Mouse (Mus musculus) gastrocnemius, adult 18-20 months (tissue): Measurements from ENCODE around the gene Zcchc24. TPM values are rescaled to one million over a fixed set of nuclear protein-coding genes. Genes with fewer than 3 reads are reported as not detected.
"Not testable (repeated sequence)": the region's sequence is repeated elsewhere in the genome, so short reads cannot be mapped to it uniquely, and the experiment has no call there.

Source experiments
- DNase-seq: peaks from one replicate; pipeline ENCODE4 v3.0.0; 2021; ENCODE audit warnings: low spot score
- long read RNA-seq, 2 experiments: library from polyadenylated mRNA; stranded (forward); transcript quantifications; one replicate each; pipeline ENCODE4 v2.0.0; 2021
- total RNA-seq, 2 experiments: library from RNA; stranded (reverse); gene quantifications; 2 replicates each; pipeline ENCODE4 v1.2.3; 2021

Zcchc24 gene
- 10 to 100 TPM; 53.7 to 60.4 TPM for total RNA-seq
- long read RNA-seq, experiment 1, full-length matches to known transcripts: 77 of 143 reads
- long read RNA-seq, experiment 1, partial matches to known transcripts: 0 of 143 reads
- long read RNA-seq, experiment 1, other reads (novel, unspliced or antisense): 66 of 143 reads
- long read RNA-seq, experiment 2, full-length matches to known transcripts: 99 of 188 reads
- long read RNA-seq, experiment 2, partial matches to known transcripts: 1 of 188 reads
- long read RNA-seq, experiment 2, other reads (novel, unspliced or antisense): 88 of 188 reads

DNA sequence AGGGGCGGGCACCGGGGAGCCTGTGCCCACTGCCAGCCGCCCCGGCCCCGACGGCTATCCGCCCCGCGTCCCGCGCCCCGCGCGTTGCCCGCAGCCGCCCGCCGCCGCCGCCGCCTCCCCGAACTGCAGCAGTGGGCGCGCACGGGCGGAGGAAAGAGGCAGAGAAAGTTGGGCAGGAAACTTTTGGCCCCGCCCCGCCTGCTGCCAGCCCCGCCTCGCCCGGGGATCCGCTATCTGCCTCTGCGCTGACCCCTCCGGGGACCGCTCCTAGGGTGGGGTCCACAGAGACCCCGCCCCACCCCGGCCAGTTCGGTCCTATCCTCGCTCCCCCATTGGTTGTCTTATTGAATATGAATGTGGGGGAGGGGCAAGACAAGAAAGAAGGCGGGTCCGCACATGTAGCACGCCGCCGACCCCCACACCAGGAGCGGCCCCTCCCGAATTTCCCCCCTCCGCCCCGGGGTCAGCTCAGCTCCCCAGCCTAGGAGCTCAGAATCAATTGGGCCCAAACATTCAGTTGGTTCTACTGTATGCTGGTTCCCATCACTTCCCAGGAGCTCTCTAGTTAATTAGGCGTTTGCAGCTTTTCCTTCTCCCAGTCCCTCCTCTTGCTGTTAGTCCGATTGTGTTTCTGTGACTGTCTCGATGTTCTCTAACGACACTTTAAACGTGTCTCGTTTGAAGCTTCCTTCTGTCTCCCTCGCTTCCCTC is at the start of gene Zcchc24:
Zcchc24 (minus strand) TSS at position 125 of the 711 bp plus-strand sequence.
- peak; percentile 95 for DNase-seq

DNA sequence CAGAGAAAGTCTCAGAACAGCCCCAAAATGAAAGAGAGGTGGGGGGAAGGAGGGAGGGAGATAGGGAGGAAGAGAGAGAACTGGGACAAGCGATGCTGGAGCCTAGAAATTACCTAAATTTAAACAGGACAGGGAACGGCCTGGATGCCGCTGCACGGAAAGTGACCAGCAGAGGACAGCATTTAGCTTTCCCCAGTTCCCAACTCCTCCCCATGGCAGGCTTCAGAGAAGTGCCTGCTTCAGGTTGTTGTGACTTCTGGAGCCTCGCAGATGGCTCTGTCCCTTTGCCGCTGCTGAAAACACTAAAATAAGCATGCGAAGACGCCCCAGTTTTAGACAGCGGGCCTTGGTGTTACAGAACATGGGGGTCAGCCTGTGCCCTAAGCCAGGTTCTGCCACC is 47.6 kb upstream of the Zcchc24 start:
- peak; percentile 77 for DNase-seq

DNA sequence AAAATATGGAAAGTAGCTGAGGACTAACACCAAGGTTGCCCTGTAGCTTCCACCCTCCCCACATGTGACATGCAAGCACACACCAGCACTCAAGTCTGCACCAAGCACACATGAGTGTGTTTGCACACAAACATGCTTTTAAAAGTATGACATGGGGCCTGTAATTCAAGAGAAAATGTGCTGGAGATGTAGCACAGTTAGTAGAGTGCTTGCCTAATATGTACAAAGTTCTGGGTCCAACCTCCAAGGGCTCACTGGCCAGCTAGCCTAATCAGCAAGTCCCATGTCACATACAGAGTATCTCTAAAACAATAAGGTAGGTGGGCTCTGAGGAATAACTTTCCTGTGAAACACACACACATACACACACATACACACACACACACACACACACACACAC is 45.3 kb upstream of the Zcchc24 start:
- no peak for DNase-seq

GRCm38 (mm10) chr14:25811026-25811425 is 42.2 kb upstream of the Zcchc24 start:
- not testable (repeated sequence) for DNase-seq

GRCm38 (mm10) chr14:25806561-25806960 is 37.7 kb upstream of the Zcchc24 start:
- DNase-seq: no peak

DNA sequence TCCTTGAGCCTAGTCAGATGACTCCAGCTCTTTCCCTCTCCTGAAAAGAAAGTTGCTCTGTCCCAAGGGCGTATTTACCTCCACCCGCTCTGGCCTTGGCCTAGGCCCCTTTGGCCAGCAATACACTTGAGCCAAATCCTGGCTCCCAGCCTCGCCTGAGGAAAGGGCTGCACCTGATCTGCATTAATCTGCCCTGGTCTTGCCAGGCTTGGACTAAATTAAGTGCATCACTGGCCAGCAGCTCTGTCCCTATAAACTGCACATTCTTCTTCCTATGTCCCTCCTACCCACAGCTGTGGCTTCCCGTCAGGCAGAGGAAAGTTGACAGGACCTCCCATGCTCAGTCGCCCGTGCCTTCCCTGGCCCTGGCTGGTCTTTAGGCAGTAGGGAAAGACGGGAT is 37.0 kb upstream of the Zcchc24 start:
- DNase-seq: peak; percentile 94

- no peak for DNase-seq
These were observed 34.5 kb upstream of the Zcchc24 start for GRCm38 (mm10) chr14:25803246-25803809.

- DNase-seq: peak; percentile 50
These were observed 33.7 kb upstream of the Zcchc24 start for GRCm38 (mm10) chr14:25802511-25802910.

GRCm38 (mm10) chr14:25800166-25800960 is 31.5 kb upstream of the Zcchc24 start:
- peak; percentile 92 for DNase-seq

- DNase-seq: peak; percentile 48
These were observed 27.8 kb upstream of the Zcchc24 start for GRCm38 (mm10) chr14:25796619-25797018.

DNA sequence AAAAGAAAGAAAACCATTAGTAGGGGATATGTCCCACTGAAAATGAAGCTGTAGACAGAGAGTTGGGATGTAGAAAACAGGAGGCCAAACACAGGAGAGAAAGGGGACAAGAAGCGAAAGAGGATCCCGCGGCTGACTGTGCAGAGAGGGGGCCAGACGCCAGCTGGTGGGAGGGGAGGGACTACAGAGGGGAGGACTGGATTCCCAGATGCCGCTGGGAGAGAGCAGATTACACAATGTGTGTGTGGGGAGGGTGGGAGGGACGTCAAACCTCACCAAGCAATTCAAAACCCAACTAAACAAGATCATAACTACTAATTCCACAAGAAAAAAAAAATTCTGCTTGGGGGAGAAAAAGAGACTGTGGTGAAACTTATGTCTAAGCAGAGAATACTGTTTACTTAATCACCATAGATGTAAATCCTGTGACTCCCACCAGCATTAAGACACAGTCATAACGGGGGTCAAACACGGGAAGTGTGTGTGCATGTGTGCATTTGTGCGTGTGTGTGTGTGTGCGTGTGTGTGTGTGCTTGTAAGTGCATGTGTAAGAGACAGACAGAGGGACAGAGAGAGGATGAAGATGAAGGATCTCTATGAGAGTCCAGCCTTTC is 26.8 kb upstream of the Zcchc24 start:
- peak; percentile 91 for DNase-seq

DNA sequence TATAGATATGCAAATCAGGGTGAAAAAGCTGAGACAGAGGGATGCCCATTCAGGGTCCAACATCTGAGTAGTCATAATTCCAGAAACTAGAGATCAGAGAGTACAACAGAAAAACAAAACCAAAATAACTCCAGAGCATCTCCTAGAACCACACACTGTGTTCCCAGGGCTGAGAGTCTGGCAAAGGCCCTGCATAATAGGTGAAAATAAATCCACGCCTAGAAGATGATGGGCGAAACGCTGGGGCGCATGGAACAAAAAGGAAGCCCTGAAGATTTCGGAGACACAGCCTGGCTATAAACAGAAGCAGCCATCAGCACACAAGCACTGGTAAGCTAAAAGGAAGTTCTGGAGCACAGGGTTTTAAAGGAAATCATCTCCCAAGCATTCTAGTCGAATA is 26.2 kb upstream of the Zcchc24 start:
- peak; percentile 46 for DNase-seq

GRCm38 (mm10) chr14:25794331-25794730 is 25.5 kb upstream of the Zcchc24 start:
- DNase-seq: no peak

DNA sequence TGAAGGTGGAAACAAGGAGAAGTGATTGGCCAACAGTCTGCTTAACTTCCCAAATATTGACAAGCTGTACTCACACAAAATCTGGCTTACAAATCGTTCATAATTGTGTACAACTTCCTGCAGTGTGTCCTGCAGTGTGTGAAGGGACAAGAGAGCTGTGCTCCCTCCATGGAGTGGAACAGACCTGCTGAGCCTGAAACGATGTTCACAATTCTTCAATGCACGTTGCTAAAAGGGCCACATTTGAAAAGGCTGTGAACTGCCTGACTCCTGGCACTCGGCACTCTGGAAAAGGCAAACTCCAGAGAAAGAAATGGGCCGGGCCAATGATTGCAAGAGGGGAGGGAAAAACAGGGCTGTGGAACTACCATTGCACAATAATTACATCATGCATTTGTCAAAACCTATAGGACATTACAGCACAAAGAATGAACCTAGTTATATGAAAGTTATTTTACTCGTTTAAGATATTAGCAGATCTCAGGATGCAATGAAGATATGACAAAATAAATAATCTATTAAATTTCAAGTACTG is 22.0 kb upstream of the Zcchc24 start:
- no peak for DNase-seq

- peak; percentile 59 for DNase-seq
These were observed 21.1 kb upstream of the Zcchc24 start for GRCm38 (mm10) chr14:25789946-25790345.

DNA sequence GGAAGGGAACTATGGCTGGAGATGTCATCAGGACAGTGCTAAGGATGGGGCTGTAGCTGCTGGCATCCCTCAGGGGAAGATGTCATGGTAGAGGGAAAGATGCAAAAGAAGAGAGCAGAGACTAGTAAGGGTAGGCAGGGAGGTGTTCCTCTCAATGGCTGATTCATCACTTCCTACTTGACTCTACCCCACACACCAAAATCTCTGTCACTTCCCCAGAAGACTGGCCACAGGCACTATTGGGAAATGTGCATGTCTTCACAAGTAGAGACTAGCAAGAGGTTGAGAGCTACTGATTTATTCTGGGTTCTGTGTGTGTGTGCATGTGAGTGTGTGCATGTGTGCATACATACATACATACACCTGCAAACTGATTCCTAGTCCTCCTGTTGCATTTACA is 20.4 kb upstream of the Zcchc24 start:
- no peak for DNase-seq

DNA sequence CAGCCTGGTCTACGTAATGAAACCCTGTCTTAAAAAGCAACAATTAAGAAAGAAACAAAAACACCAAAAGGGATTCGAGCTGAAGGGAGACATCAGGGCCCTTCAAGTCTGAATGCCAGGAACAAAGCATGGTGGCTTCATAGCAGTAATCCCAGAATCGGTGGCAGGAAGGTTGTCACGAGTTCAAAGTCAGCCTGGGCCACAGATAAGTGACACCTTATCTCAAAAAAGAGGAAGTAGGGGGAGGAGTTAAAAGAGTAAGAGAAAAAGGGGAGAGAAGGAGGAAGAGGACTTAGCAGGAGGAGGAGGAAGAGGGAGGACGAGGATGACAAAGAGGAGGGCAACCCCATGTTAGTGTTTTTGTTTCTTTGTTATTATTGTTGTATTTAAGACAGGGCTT is 19.4 kb upstream of the Zcchc24 start:
- DNase-seq: no peak

DNA sequence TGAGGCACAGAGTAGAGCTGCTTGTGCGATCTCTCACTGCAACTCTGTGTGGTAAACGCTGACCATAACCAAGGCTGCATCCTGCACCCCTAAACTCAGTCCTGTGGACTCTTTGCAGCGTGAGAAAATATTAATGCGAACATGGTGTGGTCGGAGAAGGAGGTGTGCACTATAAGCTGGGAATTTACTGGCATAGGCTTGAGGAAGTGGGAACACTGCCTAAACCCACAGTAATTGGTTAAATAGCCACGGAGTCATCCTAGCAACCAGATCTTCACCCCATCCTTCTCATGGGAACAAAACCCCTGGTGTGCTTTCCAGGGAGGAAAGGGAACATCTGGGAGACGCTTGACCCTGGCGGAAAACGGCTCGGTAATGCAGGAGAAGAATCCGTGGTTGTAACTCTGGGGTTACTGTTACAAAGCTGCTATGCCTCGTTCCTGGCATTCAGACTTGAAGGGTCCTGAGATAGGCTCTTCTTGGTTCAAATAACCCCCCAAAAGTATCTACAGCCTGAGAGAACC is 18.6 kb upstream of the Zcchc24 start:
- no peak for DNase-seq

- peak; percentile 85 for DNase-seq
These were observed 18.1 kb upstream of the Zcchc24 start for GRCm38 (mm10) chr14:25786959-25787358.

GRCm38 (mm10) chr14:25785210-25785609 is 16.4 kb upstream of the Zcchc24 start:
- no peak for DNase-seq

- no peak for DNase-seq
These were observed 14.4 kb upstream of the Zcchc24 start for GRCm38 (mm10) chr14:25783220-25783619.
